Mouse (Mus musculus) liver, embryonic 11.5 days (tissue): ENCODE results near the gene Maml3. TPM values are rescaled to one million over a fixed set of nuclear protein-coding genes. Genes with fewer than 3 reads are reported as not detected.
A peak's percentile ranks its signal among the peaks of the same experiment; 100 is the strongest.

Experiments used
- ATAC-seq: fragments of 200-750 bp; cut with Nextera tagmentation; replicated peaks from 2 replicates; pipeline ENCODE4 v1.8.0; 2017; ENCODE audit warnings: moderate number of reproducible peaks, mild to moderate bottlenecking, moderate TSS enrichment, moderate library complexity; ENCODE audit not compliant: low FRiP score
- DNase-seq: peaks from one replicate; pipeline ENCODE4 v3.0.0-alpha.2; 2017; ENCODE audit warnings: low spot score
- H3K27ac ChIP-seq: fragments of 300-500 bp; sonication (generic); 2 replicates; pipeline ENCODE4 v1.5.1; 2014; ENCODE audit warnings: mild to moderate bottlenecking, low read depth, low read length, control low read depth
- H3K27me3 ChIP-seq: fragments of 300-500 bp; sonication (generic); replicated peaks from 2 replicates; pipeline ENCODE4 v1.6.1; 2014; ENCODE audit warnings: low read length, mixed read lengths; ENCODE audit not compliant: control insufficient read depth, insufficient read depth
- H3K36me3 ChIP-seq: fragments of 300-500 bp; sonication (generic); 2 replicates; pipeline ENCODE4 v1.6.1; 2014; ENCODE audit warnings: mild to moderate bottlenecking, low read length, moderate library complexity, mixed read lengths; ENCODE audit not compliant: control insufficient read depth, insufficient read depth
- H3K4me1 ChIP-seq: fragments of 300-500 bp; sonication (generic); replicated peaks from 2 replicates; pipeline ENCODE4 v1.6.1; 2014; ENCODE audit warnings: low read length, mixed read lengths; ENCODE audit not compliant: control insufficient read depth, insufficient read depth
- H3K4me2 ChIP-seq: fragments of 300-500 bp; sonication (generic); 2 replicates; pipeline ENCODE4 v1.6.1; 2014; ENCODE audit warnings: mild to moderate bottlenecking, control low read depth, moderate library complexity
- H3K4me3 ChIP-seq: fragments of 300-500 bp; sonication (generic); 2 replicates; pipeline ENCODE4 v1.5.1; 2014; ENCODE audit warnings: low read depth, low read length, control low read depth
- H3K9ac ChIP-seq: fragments of 300-500 bp; sonication (generic); 2 replicates; pipeline ENCODE4 v1.6.1; 2014; ENCODE audit warnings: low read depth, low read length, control low read depth
- H3K9me3 ChIP-seq: fragments of 300-500 bp; sonication (generic); 2 replicates; pipeline ENCODE4 v1.6.1; 2016; ENCODE audit warnings: low read length, inconsistent platforms, mixed read lengths; ENCODE audit not compliant: control insufficient read depth
- WGBS: fragments of 180-500 bp; shearing (Covaris S2); extraction: QIAGEN DNeasy Blood & Tissue Kit; methylation state at CpG from one replicate; pipeline ENCODE4 v1.1.7; 2014; 5-methylcytosine and 5-hydroxymethylcytosine counted together
- polyA plus RNA-seq: library from polyadenylated mRNA; unstranded; fragments of >200 nt; fragmentation: Nextera tagmentation; extraction: Ambion mirVana; gene quantifications from 2 replicates; pipeline ENCODE4 v1.2.1, GENCODE M21; 2014

Gene Maml3
- polyA plus RNA-seq, 1 experiment from 2014 or later: 3.1 TPM

DNA sequence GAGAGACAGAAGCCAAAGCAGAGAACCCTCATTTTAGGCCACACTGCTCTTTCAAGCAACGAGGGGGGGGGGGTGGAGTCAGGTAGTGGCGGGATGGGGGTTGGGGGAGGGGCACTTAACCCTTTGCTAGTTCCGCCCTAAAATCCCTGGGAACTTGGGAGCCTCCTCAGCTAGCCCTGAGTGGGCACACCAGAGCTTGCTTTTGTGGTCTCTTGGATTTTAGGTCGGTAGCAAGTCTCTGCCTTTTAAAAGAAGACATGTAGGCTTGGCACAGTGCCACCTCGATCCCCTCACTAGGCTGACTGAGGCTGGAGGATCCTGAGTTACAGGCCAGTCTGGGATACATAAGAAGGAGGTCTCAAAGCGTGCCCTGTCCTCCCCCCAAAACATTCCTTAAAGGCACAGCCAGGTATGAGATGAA, 59.6 kb downstream of the Maml3 start:
- Histone ChIP-seq H3K4me2 (peak overlapping the region; percentile 69), H3K9ac (no peak overlapping the region), H3K27ac (peak overlapping the region; percentile 86; the same call in 1 of the 2 replicates), H3K36me3 (no peaks in the 10 kb centered on the region), H3K9me3 (no peaks in the 10 kb centered on the region), H3K27me3 (no peaks in the 10 kb centered on the region), H3K4me3 (no peak overlapping the region), H3K4me1 (peaks cover 35% of the 10 kb centered on the region)
- ATAC-seq (no peak), DNase-seq (no peak)
- 27% methylated on average over 6 of the region's 6 CpGs for WGBS

DNA sequence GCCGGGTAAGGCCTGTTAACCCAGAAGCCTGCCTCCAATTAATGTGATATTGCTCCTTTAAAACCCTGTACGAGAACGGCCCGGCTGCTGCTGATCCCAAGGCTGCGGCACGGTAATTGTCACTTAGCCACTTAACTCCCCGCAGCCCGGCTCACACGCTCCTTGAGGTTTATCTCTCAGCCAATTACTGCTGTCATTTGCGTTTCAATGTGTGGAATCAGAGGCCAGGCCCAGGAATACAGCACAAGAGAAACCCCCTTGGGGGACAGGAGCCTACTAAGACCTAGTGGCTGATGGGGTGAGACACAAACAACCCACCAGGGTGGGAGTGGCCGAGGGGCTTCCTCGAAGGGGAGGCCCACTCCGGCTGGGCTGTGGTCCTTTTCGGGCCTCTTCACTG, 60.2 kb downstream of the Maml3 start:
- H3K4me1 ChIP-seq: peaks cover 35% of the 10 kb centered on the region

DNA sequence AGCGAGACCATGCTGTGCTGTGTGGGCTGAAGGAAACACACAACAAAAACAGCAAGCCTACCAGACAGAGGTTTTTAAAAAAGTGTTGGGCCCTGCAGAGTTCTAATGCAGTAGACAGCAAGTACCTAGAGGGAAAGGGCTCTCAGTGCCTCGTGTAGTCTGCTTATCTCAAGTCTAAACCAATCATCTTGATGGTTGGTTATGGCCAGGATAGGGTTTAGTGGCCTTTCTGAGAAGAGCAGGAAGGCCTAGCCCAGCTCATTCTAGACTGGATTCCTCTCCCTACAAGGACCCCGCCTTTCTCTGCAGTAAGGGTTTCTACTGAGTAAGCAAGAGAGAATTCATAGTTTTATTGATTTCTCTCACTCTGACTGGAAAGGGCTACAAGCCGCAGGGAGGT, 61.0 kb downstream of the Maml3 start:
- H3K9ac ChIP-seq: no peak overlapping the region
- H3K4me3 ChIP-seq: no peak overlapping the region
- peak overlapping the region; percentile 39; the same call in 1 of the 2 replicates for H3K27ac ChIP-seq
- H3K4me1 ChIP-seq: peaks cover 35% of the 10 kb centered on the region
- whole genome bisulfite sequencing: 51% methylated on average over 4 of the region's 4 CpGs
- DNase-seq (no peak), ATAC-seq (no peak)
- H3K36me3 ChIP-seq: no peaks in the 10 kb centered on the region
- no peaks in the 10 kb centered on the region for H3K9me3 ChIP-seq
- H3K27me3 ChIP-seq: no peaks in the 10 kb centered on the region
- H3K4me2 ChIP-seq: no peak overlapping the region; the same call in 1 of the 2 replicates

More for the DNA sequence above, 60.2 kb downstream of the Maml3 start:
- WGBS: 16% methylated on average over 14 of the region's 14 CpGs
- H3K9ac ChIP-seq: peak overlapping the region; percentile 34; the same call in 1 of the 2 replicates
- H3K4me3 ChIP-seq: no peak overlapping the region
- ATAC-seq (no peak), DNase-seq (peak; percentile 47)
- H3K9me3 ChIP-seq: no peaks in the 10 kb centered on the region
- peak overlapping the region; percentile 39; the same call in 1 of the 2 replicates for H3K27ac ChIP-seq
- peak overlapping the region; percentile 69 for H3K4me2 ChIP-seq
- H3K36me3 ChIP-seq: no peaks in the 10 kb centered on the region
- no peaks in the 10 kb centered on the region for H3K27me3 ChIP-seq

DNA sequence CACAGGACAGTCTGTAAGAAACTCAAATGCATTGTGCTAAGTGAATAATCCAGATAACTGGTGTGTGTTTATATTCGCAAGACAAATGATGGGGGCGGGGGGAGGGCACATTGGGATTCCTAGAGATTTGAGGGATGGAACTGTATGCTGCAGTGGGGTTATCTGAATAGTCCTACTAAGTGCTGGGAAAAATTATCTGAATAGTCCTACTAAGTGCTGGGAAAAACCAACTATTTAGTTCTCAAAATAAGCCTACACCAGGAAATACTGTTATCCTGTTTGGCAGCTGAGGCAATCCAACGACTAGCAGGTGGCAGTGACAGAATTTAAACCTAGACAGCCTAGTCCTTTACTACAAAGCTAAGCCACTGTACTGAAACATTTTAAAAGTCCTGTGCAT, 62.2 kb downstream of the Maml3 start:
- Histone ChIP-seq H3K4me2 (no peak overlapping the region), H3K4me3 (no peak overlapping the region), H3K27ac (no peak overlapping the region), H3K9ac (no peak overlapping the region), H3K4me1 (peaks cover 34% of the 10 kb centered on the region), H3K27me3 (no peaks in the 10 kb centered on the region), H3K36me3 (no peaks in the 10 kb centered on the region), H3K9me3 (no peaks in the 10 kb centered on the region)
- DNase-seq (no peak), ATAC-seq (no peak)
- 69% methylated on average over 3 of the region's 3 CpGs for WGBS

DNA sequence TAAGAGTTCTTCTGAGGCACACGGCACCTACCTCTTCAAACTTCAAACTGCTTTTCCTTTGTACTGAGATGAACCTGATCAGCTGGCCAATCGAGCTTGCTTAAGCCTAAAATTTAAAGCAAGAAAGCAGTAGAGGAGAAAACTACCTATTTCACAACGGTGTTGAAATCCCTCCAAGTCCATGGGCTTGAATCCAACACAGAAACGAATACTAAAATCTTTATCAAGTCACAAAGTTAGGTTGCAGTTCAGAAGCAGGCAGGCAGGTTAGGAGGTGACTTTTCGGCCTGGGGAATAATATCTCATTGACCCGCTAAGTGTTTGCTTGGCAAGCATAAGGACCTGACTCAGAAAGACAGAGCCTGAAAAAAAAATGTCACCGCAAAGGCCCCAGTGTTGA, 64.9 kb downstream of the Maml3 start:
- H3K4me2 ChIP-seq: no peak overlapping the region
- 84% methylated on average over 7 of the region's 7 CpGs for WGBS
- no peak overlapping the region for H3K27ac ChIP-seq
- no peaks in the 10 kb centered on the region for H3K36me3 ChIP-seq
- ATAC-seq: no peak
- peaks cover 17% of the 10 kb centered on the region for H3K4me1 ChIP-seq
- H3K27me3 ChIP-seq: no peaks in the 10 kb centered on the region
- no peak for DNase-seq
- H3K9ac ChIP-seq: no peak overlapping the region
- no peak overlapping the region for H3K4me3 ChIP-seq
- no peaks in the 10 kb centered on the region for H3K9me3 ChIP-seq

DNA sequence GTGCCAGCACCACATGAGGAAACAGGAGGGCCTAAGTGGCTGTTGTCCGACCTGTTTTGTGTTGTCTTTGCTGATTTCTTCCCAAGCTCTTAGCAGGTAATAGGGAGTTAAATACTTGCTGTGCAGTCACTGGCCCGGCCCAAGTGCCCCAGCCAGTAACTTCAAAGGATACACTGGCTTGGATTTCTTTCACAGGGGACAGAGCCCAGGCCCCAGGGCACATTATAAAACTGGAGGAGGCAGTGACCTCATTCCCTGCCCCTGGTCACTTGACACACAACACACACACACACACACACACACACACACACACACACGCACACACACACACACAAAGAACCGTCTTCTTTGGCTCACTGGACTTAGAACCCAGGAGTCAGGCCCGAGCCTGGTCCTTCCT, 67.6 kb downstream of the Maml3 start:
- Histone ChIP-seq H3K36me3 (no peaks in the 10 kb centered on the region), H3K4me3 (no peak overlapping the region), H3K9ac (no peak overlapping the region), H3K27ac (no peak overlapping the region), H3K4me2 (no peak overlapping the region), H3K9me3 (no peaks in the 10 kb centered on the region), H3K4me1 (peaks cover 12% of the 10 kb centered on the region), H3K27me3 (no peaks in the 10 kb centered on the region)
- WGBS: 74% methylated on average over 5 of the region's 5 CpGs
- DNase-seq (no peak), ATAC-seq (no peak)

DNA sequence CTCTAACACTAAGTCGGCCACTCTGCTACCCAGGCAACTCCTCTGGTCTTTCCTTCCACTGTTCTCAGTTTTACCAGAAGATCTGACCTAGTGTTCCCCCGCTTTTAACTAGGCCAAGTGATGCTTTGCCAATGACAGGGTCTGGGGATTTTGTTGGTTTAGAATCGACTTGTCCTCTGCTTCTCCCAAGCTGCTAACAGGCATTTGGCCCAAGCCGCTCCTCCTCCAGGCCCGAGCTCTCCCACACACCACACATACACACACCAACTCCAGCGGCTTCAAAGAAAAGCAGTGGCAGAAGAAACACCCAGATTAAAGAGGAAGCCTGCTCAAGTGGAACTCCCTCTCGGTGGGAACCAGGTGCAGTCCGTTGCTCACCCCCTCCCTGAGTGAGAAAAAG, 69.5 kb downstream of the Maml3 start:
- peaks cover 15% of the 10 kb centered on the region for H3K4me1 ChIP-seq
- no peaks in the 10 kb centered on the region for H3K27me3 ChIP-seq
- H3K4me2 ChIP-seq: no peak overlapping the region
- no peak overlapping the region for H3K4me3 ChIP-seq
- DNase-seq: no peak
- H3K9me3 ChIP-seq: no peaks in the 10 kb centered on the region
- no peak for ATAC-seq
- 45% methylated on average over 8 of the region's 8 CpGs for WGBS
- no peak overlapping the region for H3K27ac ChIP-seq
- no peak overlapping the region for H3K9ac ChIP-seq
- no peaks in the 10 kb centered on the region for H3K36me3 ChIP-seq

DNA sequence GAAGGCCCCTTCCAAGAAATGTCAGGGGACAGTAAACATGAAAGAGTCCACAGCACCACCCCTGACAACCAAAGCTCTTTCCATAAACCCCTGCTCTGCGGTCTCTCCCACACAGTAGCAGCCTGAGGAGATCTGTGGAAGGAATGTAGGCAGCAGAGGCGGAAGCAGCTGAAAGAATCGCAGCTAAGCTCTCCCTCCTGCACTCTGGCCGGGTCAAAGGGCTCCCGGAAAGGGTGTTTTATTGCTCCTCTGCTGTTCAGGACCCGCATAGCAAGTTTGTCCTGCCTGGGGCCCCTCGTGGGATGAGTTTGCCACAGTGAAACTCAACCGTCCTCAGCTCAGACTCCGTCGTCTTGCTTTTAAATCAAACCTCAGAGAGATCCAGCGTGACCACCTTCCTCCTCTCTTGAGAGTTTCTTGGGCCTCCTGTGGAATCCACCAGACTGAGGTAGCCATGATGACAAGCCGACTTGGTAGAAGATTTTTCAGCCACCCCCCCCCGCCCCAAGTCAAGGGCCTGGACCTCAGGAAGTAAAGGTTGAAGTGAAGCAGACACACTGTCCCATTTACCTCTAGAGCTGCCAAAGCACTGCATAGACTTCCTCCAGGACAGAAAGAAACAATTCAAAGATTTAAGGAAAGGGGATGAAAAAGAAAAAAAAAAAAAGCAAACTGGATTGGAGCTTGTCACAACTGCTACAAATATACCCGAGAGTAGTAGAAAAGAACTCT, 70.9 kb downstream of the Maml3 start:
- H3K4me1 ChIP-seq: peaks cover 21% of the 10 kb centered on the region
- no peak overlapping the region for H3K4me3 ChIP-seq
- H3K4me2 ChIP-seq: no peak overlapping the region
- 46% methylated on average over 14 of the region's 14 CpGs for WGBS
- DNase-seq (no peak), ATAC-seq (no peak)
- H3K27me3 ChIP-seq: no peaks in the 10 kb centered on the region
- H3K36me3 ChIP-seq: no peaks in the 10 kb centered on the region
- no peak overlapping the region for H3K27ac ChIP-seq
- no peaks in the 10 kb centered on the region for H3K9me3 ChIP-seq
- H3K9ac ChIP-seq: no peak overlapping the region

DNA sequence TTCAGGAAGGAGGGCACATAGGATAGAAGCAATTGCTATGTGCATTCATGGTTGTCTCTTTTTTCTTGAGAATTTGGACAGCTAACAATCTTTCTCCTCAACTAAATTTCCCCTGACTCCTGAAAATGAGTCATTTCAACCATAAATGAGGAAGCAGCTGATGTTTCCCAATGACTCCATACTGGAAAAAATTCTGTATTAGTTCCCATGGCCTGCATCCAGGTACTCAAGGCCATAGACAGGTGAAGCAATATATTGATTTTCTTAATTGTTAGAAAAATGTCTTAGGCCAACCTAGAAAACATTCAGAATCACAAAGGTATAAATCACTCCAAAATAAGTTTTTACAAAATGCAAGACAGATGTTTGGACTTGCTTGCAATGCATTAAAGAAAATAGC, 73.5 kb downstream of the Maml3 start:
- Histone ChIP-seq H3K27me3 (no peaks in the 10 kb centered on the region), H3K9me3 (no peaks in the 10 kb centered on the region), H3K4me3 (no peak overlapping the region), H3K9ac (no peak overlapping the region), H3K27ac (no peak overlapping the region), H3K36me3 (no peaks in the 10 kb centered on the region), H3K4me2 (no peak overlapping the region), H3K4me1 (peaks cover 24% of the 10 kb centered on the region)
- DNase-seq (no peak), ATAC-seq (no peak)
